Mouse (Mus musculus) adrenal gland, postnatal 10 days (tissue): Measurements from ENCODE around the gene Ctf1. TPM values are rescaled to one million over a fixed set of nuclear protein-coding genes. Genes with fewer than 3 reads are reported as not detected.

Experiments used
- DNase-seq: peaks from one replicate; pipeline ENCODE4 v3.0.0; 2021; ENCODE audit warnings: mixed read lengths
- long read RNA-seq, 2 experiments: library from polyadenylated mRNA; stranded (forward); transcript quantifications; one replicate each; pipeline ENCODE4 v2.0.0; 2021
- total RNA-seq, 2 experiments: library from RNA; stranded (reverse); gene quantifications; 2 replicates each; pipeline ENCODE4 v1.2.3; 2021

The Ctf1 gene
- total RNA-seq = 1 to 10 TPM; 6.3 to 6.8 TPM
- long read RNA-seq, experiment 1, transcript Ctf1-201 (3 exons, 1,352 nt) = major isoform, 12 of 17 reads
- long read RNA-seq, experiment 1, partial matches to known transcripts = 0 of 17 reads
- long read RNA-seq, experiment 1, other reads (novel, unspliced or antisense) = 3 of 17 reads
- long read RNA-seq, experiment 2, transcript Ctf1-201 (3 exons, 1,352 nt) = major isoform, 7 of 12 reads
- long read RNA-seq, experiment 2, partial matches to known transcripts = 0 of 12 reads
- long read RNA-seq, experiment 2, other reads (novel, unspliced or antisense) = 2 of 12 reads

- DNase-seq = peak; percentile 85
Measured at GRCm38 (mm10) chr7:127712461-127713385, at the start of gene Ctf1. Gene Ctf1 (plus strand): TSS chr7:127712736.

- DNase-seq = peak; percentile 36
Measured at GRCm38 (mm10) chr7:127662926-127663325, 49.6 kb upstream of the Ctf1 start.

GRCm38 (mm10) chr7:127666066-127666654, 46.4 kb upstream of the Ctf1 start:
- DNase-seq = no peak

- no peak for DNase-seq
Measured at GRCm38 (mm10) chr7:127666679-127667078, 45.9 kb upstream of the Ctf1 start.

- DNase-seq = no peak
Measured at GRCm38 (mm10) chr7:127667171-127667570, 45.4 kb upstream of the Ctf1 start.

GRCm38 (mm10) chr7:127671880-127672774, 40.4 kb upstream of the Ctf1 start:
- no peak for DNase-seq

GRCm38 (mm10) chr7:127672776-127673175, 39.8 kb upstream of the Ctf1 start:
- DNase-seq = no peak

- peak; percentile 92 for DNase-seq
Measured at GRCm38 (mm10) chr7:127674977-127675376, 37.6 kb upstream of the Ctf1 start.

- DNase-seq = no peak
Measured at GRCm38 (mm10) chr7:127675391-127675811, 37.1 kb upstream of the Ctf1 start.

GRCm38 (mm10) chr7:127677077-127677476, 35.5 kb upstream of the Ctf1 start:
- DNase-seq = peak; percentile 74

GRCm38 (mm10) chr7:127677609-127678008, 34.9 kb upstream of the Ctf1 start:
- DNase-seq = no peak

GRCm38 (mm10) chr7:127678811-127679210, 33.7 kb upstream of the Ctf1 start:
- DNase-seq = peak; percentile 32

GRCm38 (mm10) chr7:127680541-127680940, 32.0 kb upstream of the Ctf1 start:
- DNase-seq = no peak

- peak; percentile 39 for DNase-seq
Measured at GRCm38 (mm10) chr7:127681888-127682553, 30.5 kb upstream of the Ctf1 start.

- no peak for DNase-seq
Measured at GRCm38 (mm10) chr7:127685304-127686018, 27.1 kb upstream of the Ctf1 start.

- DNase-seq = peak; percentile 48
Measured at GRCm38 (mm10) chr7:127686740-127687449, 25.6 kb upstream of the Ctf1 start.

GRCm38 (mm10) chr7:127688935-127689334, 23.6 kb upstream of the Ctf1 start:
- no peak for DNase-seq

GRCm38 (mm10) chr7:127689626-127690280, 22.8 kb upstream of the Ctf1 start:
- DNase-seq = peak; percentile 57
